Mouse (Mus musculus) urinary bladder, postnatal 25 days (tissue): ENCODE results near the gene 1700012A03Rik.

Experiments used
- DNase-seq: peaks from one replicate; pipeline ENCODE4 v3.0.0; 2022; ENCODE audit warnings: low spot score

The 1700012A03Rik gene

DNA sequence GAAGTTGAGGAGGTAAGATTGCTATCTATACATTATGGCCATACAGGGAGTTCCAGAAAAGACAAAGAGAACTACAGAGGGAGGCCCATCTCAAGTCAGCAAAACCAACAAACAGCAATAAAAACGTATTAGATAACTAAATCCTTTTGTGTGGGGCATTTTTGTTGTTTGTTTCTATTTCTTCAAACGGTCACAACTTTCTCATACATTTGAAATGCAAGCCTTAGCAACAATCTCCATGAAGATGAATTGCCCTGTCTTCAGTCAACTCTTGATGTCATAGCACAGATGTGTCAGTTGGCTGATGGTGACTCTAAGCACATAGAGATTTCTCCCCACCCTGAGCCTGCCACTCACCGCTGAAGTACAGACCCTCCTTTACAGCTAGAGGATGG lies at the start of gene 1700012A03Rik:
Gene 1700012A03Rik, plus strand, starts transcription at position 296 of the 395 bp plus-strand sequence.
- DNase-seq = no peak

DNA sequence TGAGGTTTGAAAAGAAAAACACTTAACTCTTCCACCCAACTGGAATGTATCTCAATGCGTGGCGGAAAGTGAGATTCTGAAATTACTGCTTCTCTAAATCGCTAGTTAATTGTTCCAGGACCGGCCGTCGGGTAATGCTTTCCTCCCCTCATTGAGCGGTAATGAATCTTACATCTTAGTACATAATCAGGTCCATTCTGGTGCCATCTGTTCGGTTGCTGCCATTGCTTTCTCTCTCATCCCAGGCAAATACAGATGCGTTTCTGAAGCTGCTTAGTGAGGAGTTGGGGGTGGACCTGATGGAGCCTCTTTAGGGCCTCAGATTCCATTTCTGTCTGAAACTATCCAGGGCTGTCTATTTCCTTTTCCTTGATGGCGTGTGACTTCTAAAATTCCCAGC lies 45.8 kb upstream of the 1700012A03Rik start:
- DNase-seq = no peak

GRCm38 (mm10) chr6:32005914-32006313 lies 44.1 kb upstream of the 1700012A03Rik start:
- no peak for DNase-seq

DNA sequence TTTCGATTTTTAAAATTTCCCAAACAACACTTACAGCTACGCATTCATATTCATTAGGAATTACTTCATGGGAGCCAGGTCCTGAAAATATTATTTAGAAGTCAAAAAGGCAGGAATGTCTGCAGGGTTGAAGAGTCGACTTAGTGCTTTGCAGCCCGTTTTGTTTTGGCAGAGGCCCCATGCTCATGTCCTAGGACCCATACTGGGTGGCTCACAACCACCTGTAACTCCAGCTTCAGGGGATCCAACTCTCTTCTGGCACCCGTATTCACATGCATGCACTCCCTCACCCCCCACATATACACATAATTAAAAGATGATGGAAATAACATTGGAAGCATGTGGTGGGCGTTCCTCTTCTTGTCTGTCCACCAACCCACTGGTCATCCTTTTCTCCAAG lies 43.7 kb upstream of the 1700012A03Rik start:
- DNase-seq = no peak

GRCm38 (mm10) chr6:32007336-32007735 lies 42.7 kb upstream of the 1700012A03Rik start:
- no peak for DNase-seq

DNA sequence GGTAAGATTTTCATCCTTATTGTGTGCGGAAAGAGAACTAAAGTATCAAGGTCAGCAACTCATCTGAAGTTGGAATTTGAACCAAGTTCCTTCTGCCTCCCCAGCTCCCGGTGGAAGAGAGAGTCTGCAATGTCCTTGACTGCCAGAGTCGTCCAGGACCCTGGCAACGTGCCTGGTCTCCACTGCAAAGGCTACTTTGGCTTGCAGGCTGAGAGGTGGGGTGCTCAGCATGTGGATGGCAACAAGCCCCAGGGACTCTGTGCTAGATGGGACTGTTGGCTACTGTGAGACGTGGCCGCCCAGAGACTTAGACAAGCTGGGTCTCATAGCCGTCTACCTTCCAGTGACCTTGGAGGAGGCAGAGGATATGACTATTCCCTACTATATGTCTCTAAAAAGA lies 33.2 kb upstream of the 1700012A03Rik start:
- no peak for DNase-seq

- DNase-seq = no peak
Observed at GRCm38 (mm10) chr6:32017406-32018104, 32.5 kb upstream of the 1700012A03Rik start.

GRCm38 (mm10) chr6:32018105-32018446 lies 32.0 kb upstream of the 1700012A03Rik start:
- no peak for DNase-seq

DNA sequence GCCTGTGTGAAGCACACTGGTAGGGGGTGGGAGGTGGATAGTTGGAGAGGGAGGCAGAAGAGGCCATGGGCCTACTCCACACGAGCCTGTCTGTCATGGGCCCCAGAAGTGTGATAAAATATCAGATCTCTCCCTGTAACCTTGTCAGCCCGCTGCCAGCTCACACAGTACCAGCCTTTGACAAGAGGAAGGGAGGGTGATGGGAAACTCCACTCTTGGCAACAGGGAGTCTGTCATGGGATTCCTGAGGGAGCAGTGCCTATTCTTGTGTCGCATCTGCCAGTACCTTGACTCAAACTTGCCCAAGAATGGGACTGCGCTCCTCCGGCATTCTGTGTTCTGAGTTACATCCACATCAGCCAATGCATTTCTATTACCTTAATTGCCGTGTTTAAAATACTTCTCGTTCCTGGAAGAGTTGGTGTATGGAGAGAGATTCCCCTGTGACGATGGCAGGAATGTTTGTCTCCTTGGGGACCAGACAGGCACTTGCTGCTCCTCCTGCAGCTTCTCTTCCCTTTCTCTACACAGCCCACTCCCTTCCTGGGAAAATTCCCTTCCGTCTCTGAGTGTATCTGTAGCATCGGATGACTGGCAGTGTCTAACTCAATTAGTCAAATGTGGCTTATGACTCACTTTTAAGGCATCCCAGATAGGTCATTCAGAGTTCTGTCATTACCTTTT lies 28.1 kb upstream of the 1700012A03Rik start:
- DNase-seq = no peak

GRCm38 (mm10) chr6:32022537-32022869 lies 27.5 kb upstream of the 1700012A03Rik start:
- DNase-seq = no peak

DNA sequence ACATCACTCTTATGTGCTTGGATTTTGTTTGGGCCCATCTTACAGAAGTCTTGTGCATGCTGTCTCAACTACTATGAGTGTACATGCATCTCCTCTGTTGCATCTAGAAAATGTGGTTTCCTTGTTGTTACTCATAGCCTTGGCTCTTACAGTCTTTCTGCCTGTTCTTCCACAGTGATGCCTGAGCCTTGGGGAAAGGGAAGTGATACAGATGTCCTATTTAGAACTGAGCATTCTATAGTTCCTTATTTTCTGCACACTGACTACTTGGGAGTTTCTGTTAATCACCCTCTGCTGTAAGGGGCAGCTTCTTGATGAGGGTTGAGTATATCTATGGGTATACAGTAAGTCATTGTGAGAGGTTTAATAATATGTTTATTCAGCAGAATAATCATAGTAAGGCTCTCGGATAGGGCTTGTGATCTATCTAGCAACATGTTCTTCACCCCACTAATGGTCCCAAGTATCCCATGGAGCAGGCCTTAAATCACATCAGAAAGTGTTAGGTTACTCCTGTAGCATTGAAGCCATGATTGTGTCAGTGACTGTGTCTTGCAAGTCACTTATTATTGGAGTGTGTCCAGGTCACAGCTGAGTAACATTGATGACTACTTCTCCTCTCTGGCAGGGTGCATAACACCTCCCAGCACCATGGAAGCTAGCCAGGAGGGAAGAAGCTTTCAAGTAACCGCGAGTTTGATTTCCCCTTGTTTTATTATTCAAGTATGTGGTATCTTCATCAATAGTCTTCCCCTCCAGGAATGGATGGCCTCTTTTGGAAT lies 21.6 kb upstream of the 1700012A03Rik start:
- DNase-seq = no peak

- no peak for DNase-seq
Observed at GRCm38 (mm10) chr6:32034226-32034625, 15.8 kb upstream of the 1700012A03Rik start.

DNA sequence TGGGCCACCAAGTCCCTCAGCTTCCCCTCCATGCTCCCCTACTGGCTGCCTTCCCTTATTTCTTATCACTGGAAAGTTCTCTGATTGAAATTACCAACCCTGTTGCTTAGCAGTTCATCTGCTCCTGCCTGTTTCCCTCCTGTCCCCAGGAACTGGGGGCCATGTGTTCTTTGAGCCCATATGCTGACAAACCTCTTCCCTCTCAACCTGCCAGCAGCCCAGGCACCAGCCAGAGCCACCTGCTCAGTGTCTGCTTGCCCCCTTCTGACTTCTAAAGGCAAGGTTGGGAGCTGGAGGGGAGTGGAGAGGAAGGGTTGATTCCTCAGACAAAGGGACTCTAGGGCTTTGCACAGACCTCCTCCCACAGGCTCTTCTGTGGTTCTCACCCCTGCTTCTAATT lies 4.7 kb upstream of the 1700012A03Rik start:
- DNase-seq = no peak

DNA sequence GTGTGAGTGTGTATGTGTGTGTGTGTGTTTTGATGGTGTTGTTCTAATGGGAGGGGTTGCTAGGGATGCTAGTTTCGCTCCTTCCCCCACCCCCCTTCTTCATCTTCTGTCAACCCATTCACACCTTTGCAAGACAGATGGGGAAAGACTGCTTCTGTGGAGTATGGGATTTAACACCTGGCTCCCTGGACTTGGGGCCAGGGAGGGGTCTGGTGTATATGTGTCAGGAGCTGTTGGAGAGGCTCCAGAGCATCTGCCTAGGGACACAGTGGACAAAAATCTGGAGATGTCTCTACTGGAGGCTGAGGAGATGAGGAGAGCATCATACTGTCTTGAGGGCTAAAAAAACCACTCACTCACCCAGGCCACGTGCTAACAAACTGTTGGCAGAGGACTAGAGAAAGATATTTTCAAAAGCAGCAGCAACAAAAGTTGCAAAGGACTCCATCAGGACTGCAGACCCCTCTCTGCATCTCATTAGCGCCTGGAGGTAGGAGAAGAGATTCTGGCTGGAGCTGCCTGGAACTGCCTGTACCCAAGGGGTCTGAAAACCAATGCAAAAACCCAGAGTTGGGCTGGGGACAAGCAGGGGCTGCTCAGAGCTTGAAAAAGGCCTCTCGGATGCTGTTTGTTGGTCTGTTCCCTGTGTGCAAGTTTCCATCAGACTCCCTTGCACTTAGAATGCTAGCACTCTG lies 643 bp upstream of the 1700012A03Rik start:
- no peak for DNase-seq

GRCm38 (mm10) chr6:32052135-32052915 lies 2.3 kb downstream of the 1700012A03Rik start:
- no peak for DNase-seq

DNA sequence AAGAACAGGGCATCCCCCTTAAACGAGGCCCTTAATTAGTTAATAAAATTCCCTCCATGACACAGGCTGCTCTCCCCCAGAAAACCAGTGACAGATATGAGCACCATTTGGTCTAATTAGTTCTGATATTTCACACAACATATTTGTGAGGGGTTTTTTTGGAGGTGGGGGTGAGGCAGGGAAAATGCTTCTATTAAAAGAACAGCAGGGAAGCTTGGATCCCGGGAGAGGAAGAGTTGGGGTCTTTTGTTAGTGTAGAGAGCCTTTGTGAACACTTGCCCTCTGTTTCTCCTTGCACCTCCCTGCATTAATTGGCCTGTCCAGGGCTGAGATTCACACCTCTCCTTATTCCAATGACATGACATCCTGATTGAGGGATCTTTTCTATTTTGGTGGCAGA lies 6.5 kb downstream of the 1700012A03Rik start:
- DNase-seq = no peak

DNA sequence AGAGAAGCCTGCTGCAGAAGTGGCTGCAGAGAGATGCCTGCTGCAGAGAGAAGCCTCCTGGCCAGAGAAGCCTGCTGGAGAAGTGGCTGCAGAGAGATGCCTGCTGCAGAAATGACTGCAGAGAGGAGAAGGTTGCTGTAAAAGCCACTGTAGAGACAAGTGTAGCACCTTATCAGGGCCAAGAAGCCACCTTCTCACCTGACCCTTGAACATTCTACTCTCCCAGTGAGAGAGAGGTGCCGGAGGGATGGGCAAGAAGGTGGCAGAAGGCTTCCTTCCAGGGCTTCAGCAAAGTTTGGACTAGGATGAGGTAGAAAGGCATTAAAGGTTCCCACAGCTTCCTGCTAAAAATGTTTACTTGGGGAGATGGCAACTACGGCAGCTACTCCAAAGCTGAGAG lies 8.5 kb downstream of the 1700012A03Rik start:
- DNase-seq = no peak

DNA sequence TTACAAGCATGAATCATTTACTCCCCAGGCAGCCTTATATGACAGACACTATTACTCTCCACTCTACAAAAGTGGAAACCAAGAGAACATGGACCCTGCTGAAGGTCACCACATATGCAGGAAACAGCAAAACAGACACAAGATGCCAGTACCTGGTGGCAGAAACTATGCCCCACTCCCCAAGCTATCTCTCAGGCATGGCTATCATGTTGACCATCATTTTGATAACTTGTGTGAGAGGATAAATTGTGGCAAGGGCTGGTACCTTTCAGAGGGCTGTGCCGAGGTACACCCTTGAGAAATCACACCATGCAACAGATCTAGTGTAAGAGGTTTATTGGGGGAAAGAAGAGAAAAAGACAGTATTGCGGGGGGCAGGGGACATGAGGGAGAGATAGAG lies 10.6 kb downstream of the 1700012A03Rik start:
- DNase-seq = no peak

DNA sequence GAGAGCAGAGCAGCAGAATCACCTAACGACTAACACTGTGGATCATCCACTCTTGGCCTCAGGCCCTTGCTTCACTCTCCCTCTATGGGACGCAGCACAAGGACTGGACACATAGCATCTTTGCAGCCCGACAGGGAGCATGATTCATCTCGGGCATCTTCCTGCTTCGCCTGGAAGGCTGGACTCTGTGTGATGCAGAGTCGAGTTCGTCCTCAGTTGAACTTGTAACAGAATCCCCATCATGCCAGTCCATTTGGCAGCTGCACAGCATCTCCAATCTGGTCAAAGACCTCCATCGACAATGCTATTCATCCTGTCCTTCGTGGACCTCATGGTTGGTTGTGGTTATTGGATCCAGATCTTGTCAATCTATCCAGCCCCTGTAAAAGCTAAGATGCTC lies 11.2 kb downstream of the 1700012A03Rik start:
- no peak for DNase-seq

DNA sequence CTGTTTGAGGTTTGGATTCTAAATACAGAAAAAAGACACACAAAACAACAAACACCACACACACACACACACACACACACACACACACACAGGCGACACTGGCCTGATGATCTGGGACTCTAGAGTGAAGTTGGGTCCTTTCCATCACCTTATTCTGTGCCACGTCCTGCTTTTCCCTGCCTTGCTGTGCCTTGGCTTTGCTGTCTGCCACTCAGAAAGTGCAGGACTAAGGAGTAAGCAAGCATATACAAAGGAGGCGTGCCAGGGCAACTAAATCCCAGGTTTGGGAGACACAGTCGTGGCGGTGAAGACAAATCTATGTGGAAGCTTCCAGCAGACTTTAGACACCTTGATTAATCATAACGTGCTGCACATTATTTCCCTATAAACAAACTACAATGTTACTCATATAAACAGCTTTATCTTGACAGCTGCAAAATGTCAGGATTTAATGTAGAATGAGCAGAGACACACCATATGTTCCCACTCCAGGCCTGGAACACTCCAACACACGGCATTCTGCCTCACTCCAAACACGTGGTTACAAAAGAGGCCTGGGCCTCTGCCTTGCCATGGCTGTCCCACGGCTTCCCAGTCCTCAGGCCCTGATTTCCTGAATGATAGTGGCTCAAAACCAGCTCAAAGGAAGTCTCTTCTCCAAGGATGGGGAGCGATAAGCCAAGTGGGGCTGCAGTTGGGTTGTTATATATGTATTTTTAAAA lies 15.9 kb downstream of the 1700012A03Rik start:
- no peak for DNase-seq

DNA sequence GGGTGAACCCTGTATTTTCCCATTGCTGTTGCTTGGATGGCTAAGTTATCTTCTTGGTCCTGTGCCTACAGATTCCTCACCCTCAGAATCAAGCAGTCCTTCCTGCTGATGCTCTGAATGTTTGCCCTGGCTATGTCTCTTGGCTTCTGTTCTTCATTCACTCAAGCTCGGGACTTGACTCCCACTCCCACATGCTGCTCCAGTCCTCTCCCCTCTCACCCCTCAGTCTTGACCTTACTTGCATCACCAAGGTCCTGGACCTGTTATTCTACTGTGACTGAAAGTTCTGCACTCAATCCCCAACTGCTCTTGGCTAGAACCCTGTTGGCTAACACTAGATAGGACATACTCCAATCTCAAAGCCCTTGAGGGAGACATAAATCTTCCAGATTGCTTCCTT lies 22.1 kb downstream of the 1700012A03Rik start:
- no peak for DNase-seq
